Mouse (Mus musculus) heart, postnatal 0 days (tissue): ENCODE data around the gene Zfp36l2. TPM values are rescaled to one million over a fixed set of nuclear protein-coding genes. Genes with fewer than 3 reads are reported as not detected.
"Not testable (repeated sequence)": the region's sequence is repeated elsewhere in the genome, so short reads cannot be mapped to it uniquely, and the experiment has no call there.

Source experiments
- ATAC-seq: fragments of 200-750 bp; cut with Nextera tagmentation; 2 replicates; pipeline ENCODE4 v1.8.0; 2017; ENCODE audit warnings: low read depth, moderate number of reproducible peaks, moderate library complexity; ENCODE audit not compliant: insufficient read depth
- DNase-seq: peaks from one replicate; pipeline ENCODE4 v3.0.0-alpha.2; 2016; ENCODE audit warnings: low spot score
- H3K27ac ChIP-seq: fragments of 300-500 bp; sonication (generic); 2 replicates; pipeline ENCODE4 v1.5.1; 2014; ENCODE audit warnings: low read depth, mild to moderate bottlenecking
- H3K27me3 ChIP-seq: fragments of 300-500 bp; sonication (generic); 2 replicates; pipeline ENCODE4 v1.6.1; 2014; ENCODE audit warnings: low read length, mixed read lengths; ENCODE audit not compliant: control insufficient read depth, insufficient read depth
- H3K36me3 ChIP-seq: fragments of 300-500 bp; sonication (generic); replicated peaks from 2 replicates; pipeline ENCODE4 v1.6.1; 2014; ENCODE audit warnings: low read length, mixed read lengths; ENCODE audit not compliant: control insufficient read depth, insufficient read depth
- H3K4me1 ChIP-seq: fragments of 300-500 bp; sonication (generic); 2 replicates; pipeline ENCODE4 v1.6.1; 2014; ENCODE audit warnings: antibody characterized with exemption; ENCODE audit not compliant: control insufficient read depth, insufficient read depth
- H3K4me2 ChIP-seq: fragments of 300-500 bp; sonication (generic); 2 replicates; pipeline ENCODE4 v1.6.1; 2014; ENCODE audit warnings: low read depth, mild to moderate bottlenecking, low read length, moderate library complexity
- H3K4me3 ChIP-seq: fragments of 300-500 bp; sonication (generic); 2 replicates; pipeline ENCODE4 v1.5.1; 2014; ENCODE audit warnings: low read depth, low read length
- H3K9ac ChIP-seq: fragments of 300-500 bp; sonication (generic); replicated peaks from 2 replicates; pipeline ENCODE4 v1.6.1; 2014; ENCODE audit warnings: low read depth, low read length, mixed read lengths
- H3K9me3 ChIP-seq: fragments of 300-500 bp; sonication (generic); replicated peaks from 2 replicates; pipeline ENCODE4 v1.6.1; 2016; ENCODE audit warnings: low read length; ENCODE audit not compliant: control insufficient read depth
- CTCF ChIP-seq: IDR thresholded peaks from 2 replicates; pipeline ENCODE4 v1.5.1; 2016; ENCODE audit warnings: antibody characterized with exemption, control low read depth, low read depth
- EP300 ChIP-seq: IDR thresholded peaks from 2 replicates; pipeline ENCODE4 v1.6.1; 2016; ENCODE audit warnings: antibody characterized with exemption, low read depth
- WGBS: fragments of 180-500 bp; shearing (Covaris S2); extraction: QIAGEN DNeasy Blood & Tissue Kit; methylation state at CpG from one replicate; pipeline ENCODE4 v1.1.7; 2014; 5-methylcytosine and 5-hydroxymethylcytosine counted together
- polyA plus RNA-seq: library from polyadenylated mRNA; unstranded; fragments of >200 nt; fragmentation: Nextera tagmentation; extraction: Ambion mirVana; gene quantifications from 2 replicates; pipeline ENCODE4 v1.2.1, GENCODE M21; 2015
- total RNA-seq: library from RNA; depleted of rRNA; stranded (reverse); fragments of >200 nt; gene quantifications from 2 replicates; pipeline ENCODE4 v1.2.3, GENCODE M21; 2014; ENCODE audit warnings: low replicate concordance

Gene Zfp36l2
- total and polyA plus RNA-seq, 2 experiments from 2014 or later = 4.5 to 14.0 TPM

DNA sequence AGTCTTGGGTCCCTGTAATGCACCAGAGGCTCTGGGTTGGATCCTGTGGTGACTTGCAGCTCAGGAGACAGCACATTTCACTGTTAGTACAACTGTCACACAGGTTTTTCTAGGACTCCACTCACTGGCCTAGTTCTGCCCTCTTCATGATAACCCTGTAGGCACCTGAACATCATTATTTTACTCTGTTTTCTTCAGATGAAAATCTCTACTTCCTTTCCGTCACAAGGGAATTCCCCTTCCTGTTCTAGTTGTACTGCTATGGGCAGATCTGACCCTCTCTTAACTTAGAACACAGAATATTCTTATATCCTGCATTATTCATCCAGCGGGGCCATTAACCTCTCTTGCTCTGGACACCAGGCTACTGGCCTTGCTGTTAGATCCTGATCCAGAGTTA lies 43.6 kb upstream of the Zfp36l2 start:
- Histone ChIP-seq H3K9me3 (no peaks in the 10 kb centered on the region), H3K27me3 (no peaks in the 10 kb centered on the region), H3K4me2 (no peak overlapping the region), H3K27ac (no peak overlapping the region), H3K36me3 (peaks cover 21% of the 10 kb centered on the region), H3K4me3 (no peak overlapping the region), H3K9ac (no peak overlapping the region), H3K4me1 (0 out of 2 replicates have a peak, but pooled peaks cover 5% of the 10 kb centered on the region)
- TF ChIP-seq EP300 (no peak), CTCF (no peak)
- ATAC-seq = no peak
- WGBS = 82% methylated on average over 2 of the region's 2 CpGs
- no peak for DNase-seq

DNA sequence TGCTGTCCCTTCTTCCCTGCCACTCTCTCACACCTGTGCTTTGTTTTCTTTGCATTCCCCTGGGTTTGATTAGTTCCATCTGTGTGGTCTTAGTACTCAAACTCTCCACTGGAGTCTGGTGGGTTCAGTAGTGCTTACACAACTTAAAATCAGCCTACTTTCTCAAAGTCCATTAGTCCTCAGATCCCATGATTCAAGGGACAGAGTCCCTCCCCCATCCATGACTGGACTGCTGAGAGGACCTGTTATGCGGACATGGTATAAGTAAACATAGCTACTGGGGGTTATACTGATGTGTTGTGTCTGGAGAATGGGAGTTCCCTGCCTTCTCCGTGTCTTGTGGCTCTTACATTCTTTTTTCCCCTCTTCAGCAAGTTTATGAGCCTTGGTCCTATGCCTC lies 40.5 kb upstream of the Zfp36l2 start:
- H3K27ac ChIP-seq = no peak overlapping the region
- WGBS = 83% methylated on average over 2 of the region's 2 CpGs
- 0 out of 2 replicates have a peak, but pooled peaks cover 8% of the 10 kb centered on the region for H3K4me1 ChIP-seq
- TF ChIP-seq CTCF (no peak), EP300 (no peak)
- no peaks in the 10 kb centered on the region for H3K27me3 ChIP-seq
- H3K4me3 ChIP-seq = no peak overlapping the region
- no peak for DNase-seq
- H3K4me2 ChIP-seq = no peak overlapping the region
- no peaks in the 10 kb centered on the region for H3K9me3 ChIP-seq
- H3K9ac ChIP-seq = no peak overlapping the region
- peaks cover 32% of the 10 kb centered on the region for H3K36me3 ChIP-seq
- no peak for ATAC-seq

DNA sequence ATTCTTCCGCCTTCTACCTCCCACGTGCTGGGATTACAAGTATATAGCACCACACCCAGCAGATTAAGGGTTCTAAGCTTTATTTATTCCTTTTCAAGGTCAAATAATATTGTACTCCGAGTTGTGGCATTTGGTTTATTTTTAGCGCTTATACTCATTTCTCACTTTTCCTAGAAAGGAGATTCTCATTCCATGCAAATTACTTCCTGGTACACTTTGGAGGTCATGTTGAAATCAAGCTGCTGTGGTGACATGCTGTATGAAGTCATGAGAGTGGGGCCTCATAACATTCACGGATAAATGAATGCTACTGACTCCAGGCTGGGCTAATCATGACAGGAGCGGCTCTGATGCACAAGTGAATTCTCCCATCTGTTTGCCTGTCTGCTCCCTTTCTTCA lies 38.9 kb upstream of the Zfp36l2 start:
- ATAC-seq = no peak
- Histone ChIP-seq H3K27me3 (no peaks in the 10 kb centered on the region), H3K4me1 (0 out of 2 replicates have a peak, but pooled peaks cover 8% of the 10 kb centered on the region), H3K4me2 (no peak overlapping the region), H3K27ac (no peak overlapping the region), H3K36me3 (peaks cover 33% of the 10 kb centered on the region), H3K9me3 (no peaks in the 10 kb centered on the region), H3K9ac (no peak overlapping the region), H3K4me3 (no peak overlapping the region)
- WGBS = 47% methylated on average over 6 of the region's 6 CpGs
- peak; percentile 34 for DNase-seq
- TF ChIP-seq EP300 (no peak), CTCF (no peak)

DNA sequence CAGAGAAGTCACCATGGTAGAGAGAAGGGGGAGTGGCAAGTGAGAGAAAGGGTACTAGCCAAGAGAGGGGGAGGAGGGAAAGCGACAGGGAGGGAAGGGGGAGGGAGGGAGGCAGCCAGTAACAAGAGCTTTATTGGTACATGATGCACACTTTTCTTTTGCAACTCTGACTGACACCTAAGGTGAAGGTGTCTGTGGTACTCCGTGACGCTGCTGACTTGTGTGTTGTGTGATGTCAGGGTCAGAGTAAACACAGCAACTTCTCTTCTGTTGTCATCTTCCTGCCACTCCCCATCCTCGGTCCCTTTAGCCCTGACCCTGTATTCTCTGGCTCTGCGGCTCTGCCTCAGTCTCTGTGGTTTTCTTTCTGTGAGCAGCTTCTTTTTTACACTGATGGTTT lies 38.5 kb upstream of the Zfp36l2 start:
- DNase-seq = no peak

DNA sequence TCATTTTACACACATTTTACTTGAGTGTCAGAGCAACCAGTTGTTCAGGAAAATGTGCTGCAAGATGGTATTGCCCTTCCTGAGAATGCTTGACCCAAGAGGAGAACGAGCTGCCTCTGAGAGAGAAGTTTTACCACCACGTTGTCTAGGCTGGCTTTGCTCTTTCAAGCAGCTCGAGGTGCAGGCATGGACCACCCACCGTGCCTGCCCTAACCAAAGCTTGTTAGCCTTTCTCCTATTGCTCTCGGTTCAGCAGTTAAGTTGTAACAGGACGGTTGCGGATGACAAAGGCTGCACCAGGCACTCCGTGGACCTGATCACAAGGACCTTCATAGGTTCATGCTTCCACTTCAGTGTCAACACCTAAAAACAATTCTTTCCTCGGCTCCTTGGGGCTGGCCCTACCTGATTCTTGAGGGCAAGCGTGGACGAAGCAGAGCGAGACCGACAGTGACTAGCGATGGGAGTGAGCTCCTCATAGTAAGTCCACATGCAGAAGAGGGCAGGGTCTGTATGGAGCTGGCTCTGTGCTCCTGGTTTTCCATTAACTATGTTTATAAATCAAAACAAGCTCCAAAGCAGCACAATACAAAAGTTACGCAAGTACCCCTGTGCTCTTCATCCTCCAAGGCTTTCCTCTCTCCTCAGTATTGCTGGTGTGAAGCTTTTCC lies 36.6 kb upstream of the Zfp36l2 start:
- ATAC-seq (no peak), DNase-seq (no peak)
- Histone ChIP-seq H3K27ac (no peak overlapping the region; the same call in 1 of the 2 replicates), H3K9me3 (no peaks in the 10 kb centered on the region), H3K4me2 (no peak overlapping the region), H3K4me1 (0 out of 2 replicates have a peak, but pooled peaks cover 8% of the 10 kb centered on the region), H3K36me3 (peaks cover 49% of the 10 kb centered on the region), H3K27me3 (no peaks in the 10 kb centered on the region), H3K4me3 (no peak overlapping the region), H3K9ac (no peak overlapping the region)
- WGBS = 86% methylated on average over 15 of the region's 15 CpGs
- TF ChIP-seq EP300 (no peak), CTCF (no peak)

More for the DNA sequence above, 38.5 kb upstream of the Zfp36l2 start:
- peaks cover 38% of the 10 kb centered on the region for H3K36me3 ChIP-seq
- 0 out of 2 replicates have a peak, but pooled peaks cover 8% of the 10 kb centered on the region for H3K4me1 ChIP-seq
- 70% methylated on average over 5 of the region's 5 CpGs for WGBS
- TF ChIP-seq CTCF (no peak), EP300 (no peak)
- no peaks in the 10 kb centered on the region for H3K9me3 ChIP-seq
- ATAC-seq = no peak
- H3K4me2 ChIP-seq = no peak overlapping the region
- no peak overlapping the region for H3K4me3 ChIP-seq
- no peak overlapping the region for H3K27ac ChIP-seq
- H3K27me3 ChIP-seq = no peaks in the 10 kb centered on the region
- no peak overlapping the region for H3K9ac ChIP-seq

DNA sequence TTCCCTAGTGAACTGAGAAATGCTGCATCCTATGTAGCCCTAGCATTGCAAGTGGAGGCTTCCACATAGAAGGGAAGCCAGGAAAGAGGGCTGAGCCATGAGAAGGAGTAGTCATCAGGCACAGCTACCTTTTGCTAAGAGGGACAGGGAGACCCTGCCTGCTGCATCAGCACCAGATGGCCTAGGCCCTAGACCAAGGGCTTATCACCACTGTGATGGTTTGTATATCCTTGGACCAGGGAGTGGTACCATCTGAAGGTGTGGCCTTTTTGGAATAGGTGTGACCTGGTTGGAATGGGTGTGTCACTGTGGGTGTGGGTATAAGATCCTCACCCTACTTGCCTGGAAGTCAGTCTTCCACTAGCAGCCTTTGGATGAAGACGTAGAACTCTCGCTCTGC lies 31.1 kb upstream of the Zfp36l2 start:
- WGBS = 100% methylated on average over 2 of the region's 2 CpGs
- H3K4me2 ChIP-seq = not testable (repeated sequence)

More for the DNA sequence above, 31.1 kb upstream of the Zfp36l2 start:
- not testable (repeated sequence) for H3K9me3 ChIP-seq, ATAC-seq, H3K4me3 ChIP-seq, DNase-seq, H3K9ac ChIP-seq, H3K27ac ChIP-seq, H3K27me3 ChIP-seq, H3K4me1 ChIP-seq
- H3K36me3 ChIP-seq = peaks cover 39% of the 10 kb centered on the region; the same call in 1 of the 2 replicates
